Mouse (Mus musculus) cerebellum, adult 9-11 months (tissue): ENCODE results near the gene Hebp1.

ENCODE experiments used
- DNase-seq: peaks from one replicate; pipeline ENCODE4 v3.0.0; 2022

Hebp1 gene

DNA sequence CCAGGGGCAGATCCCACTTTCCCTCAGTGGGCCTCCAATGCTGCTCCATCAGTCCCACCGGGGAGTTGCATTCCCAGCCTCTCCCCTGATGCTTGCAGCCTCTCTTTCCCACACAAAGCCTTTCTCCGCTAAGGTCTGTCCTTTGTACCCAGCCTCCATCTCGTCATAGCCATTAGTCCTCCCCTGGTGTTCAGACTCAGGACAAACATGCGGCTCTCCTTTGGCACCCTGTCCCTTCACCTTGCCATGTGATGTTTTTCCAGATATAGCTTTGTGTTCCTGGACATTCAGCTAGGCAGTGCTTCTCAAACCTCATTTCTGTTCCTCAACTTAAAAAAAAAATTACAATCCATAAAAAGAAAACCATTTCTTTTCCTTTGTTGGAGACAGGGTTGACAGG, 39.3 kb downstream of the Hebp1 start:
- DNase-seq, result no peak

DNA sequence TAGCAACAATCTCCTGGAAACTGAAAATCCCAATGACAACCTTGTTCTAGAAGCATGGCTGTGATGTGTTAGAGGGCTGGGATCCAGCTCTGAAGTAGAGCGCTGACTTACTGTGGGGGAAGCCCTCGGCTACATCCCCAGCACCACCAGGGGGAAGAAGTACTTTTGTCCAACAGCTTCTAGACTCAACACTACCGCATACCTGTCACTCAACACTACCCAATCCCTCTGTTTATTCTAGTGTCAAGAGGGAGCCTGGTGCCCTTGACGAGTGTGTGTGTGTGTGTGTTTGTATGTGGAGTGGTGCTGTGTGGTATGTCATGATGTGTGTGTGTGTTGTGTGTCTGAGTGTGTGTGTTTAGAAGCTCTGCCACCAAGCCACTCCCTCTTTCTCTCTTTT, 40.3 kb downstream of the Hebp1 start:
- DNase-seq, result no peak

DNA sequence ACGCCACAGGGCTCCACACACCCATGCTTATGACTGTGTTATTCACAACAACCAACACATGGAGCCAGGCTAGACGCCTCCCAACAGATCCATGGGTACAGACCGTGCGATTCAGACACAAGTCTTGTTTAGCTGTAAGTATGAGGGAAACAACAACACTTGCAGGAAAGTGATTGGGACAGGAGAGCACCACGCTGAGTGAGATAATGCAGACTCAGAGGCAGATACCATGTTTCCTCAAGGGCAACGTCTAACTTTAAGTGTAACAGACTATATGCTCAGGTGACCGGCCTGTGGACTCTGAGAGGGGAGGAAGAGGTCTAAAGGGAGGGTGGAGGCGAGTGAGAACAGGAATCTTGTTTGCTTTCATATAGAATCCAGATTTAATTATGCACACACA, 41.2 kb downstream of the Hebp1 start:
- DNase-seq, result no peak

DNA sequence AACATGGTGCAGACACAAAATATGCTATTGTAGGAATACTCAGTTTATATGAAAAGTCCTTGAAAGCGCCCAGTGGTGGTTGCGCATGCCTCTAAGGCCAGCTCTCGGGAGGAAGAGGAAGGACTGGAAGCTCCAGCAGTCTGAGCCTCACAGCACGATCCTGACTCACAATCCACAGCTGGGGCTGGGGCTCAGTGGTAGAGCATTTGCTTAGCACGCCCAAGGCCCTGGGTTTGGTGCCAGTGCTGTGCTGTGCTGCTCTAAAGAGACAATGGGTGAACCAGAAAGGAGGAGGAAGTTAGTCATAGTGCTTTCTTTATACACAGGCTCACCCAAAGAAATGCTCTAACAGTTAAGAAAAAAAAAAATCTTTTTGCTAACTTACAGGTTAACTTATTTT, 44.1 kb downstream of the Hebp1 start:
- no peak for DNase-seq

DNA sequence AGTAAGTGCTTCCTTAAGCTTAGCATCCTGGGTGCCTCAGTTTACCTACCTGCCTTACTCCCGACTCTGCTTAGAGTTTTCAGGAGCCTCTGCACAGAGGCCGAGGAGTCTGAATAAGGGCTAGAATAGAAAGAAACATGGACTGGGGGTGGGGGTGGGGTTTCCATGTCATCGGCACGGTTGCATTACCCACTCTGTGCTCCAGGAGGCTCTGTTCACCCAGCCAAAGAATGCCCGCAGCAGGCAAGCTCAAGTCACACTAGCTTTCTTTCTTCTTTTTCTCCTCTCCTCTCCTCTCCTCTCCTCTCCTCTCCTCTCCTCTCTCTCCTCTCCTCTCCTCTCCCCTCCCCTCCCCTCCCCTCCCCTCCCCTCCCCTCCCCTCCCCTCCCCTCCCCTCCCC, 47.5 kb downstream of the Hebp1 start:
- DNase-seq, result no peak

DNA sequence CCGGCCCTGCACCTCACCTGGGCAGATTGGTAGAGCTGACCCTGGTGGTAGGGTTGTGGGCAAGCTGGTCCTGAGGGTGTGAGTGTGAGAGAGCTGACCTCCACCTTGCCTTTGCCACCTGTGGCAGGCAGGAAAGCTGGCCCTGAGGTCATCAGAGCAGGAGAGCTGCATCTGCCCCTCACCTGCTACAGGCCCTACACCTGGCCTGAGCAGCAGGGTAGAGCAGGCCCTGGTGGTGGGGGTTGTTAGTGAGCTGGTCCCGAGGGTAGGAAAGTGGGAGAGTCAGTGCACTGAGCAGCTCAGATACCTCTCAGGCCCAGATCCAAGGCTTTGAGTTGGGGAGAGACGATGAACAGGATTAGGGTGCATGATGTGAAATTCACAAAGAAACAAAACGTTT, 48.1 kb downstream of the Hebp1 start:
- DNase-seq, result no peak

DNA sequence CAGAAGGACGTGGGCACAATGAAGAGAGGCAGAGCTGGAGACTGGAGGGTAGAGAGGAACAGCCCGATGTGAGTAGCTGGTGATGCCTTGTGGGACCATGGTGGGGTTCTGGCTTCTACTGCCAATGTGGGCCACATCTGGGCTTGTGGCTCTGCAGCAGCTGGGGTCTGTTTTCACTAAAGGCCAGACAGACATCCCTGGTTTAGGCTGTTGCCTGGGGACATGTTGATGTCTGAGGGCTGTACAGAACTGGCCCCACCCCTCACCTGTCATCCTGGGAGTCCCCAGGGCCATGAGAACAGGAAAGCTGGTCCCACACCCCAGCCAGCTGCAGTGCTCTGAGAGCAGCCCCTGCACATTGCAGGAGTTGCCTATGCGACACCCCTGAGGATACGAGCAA, 48.6 kb downstream of the Hebp1 start:
- DNase-seq, result no peak

DNA sequence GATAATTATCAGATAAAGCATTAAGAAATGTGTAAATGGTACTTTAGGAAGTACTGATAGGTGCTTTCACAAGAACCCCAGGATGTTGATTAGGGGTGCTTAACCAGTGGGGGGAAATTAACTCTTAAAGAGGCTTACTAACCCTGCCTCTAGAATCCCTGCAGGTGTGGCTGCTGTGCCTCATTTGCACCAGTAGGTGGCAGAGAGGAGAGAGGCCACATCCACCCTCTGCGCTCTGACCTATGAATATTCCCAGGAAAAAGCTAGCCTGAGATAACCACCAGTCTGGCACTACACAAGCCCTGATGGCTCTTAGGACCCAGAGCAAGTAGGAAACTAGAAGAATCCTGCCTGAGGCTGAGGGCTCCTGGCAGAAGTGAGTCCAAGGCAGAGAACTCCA, 49.3 kb downstream of the Hebp1 start:
- DNase-seq, result no peak

DNA sequence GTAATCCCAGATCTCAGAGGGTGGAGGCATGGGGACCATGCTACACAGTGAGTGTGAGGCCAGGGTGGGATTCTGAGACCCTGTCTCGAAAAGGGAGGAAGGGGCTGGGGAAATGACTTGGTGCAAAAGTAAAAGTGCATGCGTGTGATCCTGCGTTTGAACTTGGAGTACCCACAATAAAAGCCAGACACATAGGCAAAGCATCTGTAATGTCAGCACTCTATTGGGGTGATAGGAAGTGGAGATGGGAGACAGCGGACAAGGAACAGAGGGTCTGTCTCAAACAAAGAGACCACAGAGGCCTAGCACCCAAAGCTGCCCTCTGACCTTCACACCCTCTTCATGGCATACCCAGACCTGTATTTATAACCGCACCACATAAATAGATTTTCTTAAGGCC, 51.8 kb downstream of the Hebp1 start:
- DNase-seq, result no peak

DNA sequence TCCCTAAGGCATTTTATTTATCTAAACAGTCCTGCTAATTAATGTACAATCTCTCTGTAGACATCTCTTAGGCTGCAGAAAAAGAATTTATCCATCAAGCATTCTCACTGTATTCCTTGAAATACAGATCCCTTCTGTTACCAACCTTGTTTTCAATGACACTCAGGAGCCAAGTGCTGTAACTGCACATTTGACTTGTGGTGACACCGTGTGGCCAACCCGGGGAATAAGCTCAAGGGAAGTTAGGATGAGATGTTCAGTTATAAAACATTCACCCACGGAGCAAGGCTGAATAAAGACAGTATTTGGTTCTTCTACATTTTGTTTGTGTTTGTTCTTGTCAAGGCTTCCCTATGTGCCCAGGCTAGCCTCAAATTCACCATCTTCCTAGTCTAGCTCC, 53.3 kb downstream of the Hebp1 start:
- DNase-seq, result no peak

DNA sequence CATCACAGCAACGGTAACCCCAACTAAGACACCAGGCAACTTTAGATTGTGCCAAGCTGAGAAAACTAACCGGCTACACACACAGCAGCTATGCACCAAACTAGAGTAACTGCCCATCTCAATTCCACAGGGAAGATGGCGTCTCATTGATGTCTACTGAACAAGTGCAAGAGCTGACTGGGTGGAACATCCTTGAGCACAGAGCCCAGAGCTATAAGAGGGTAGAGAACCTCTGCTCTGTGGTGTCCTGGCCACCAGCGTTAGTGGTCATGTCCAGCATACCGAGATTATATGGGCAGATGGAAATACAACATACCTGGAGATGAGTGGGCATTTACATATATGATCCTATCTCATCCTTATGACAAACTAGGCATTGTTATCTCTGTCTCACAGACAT, 54.7 kb downstream of the Hebp1 start:
- DNase-seq, result no peak

DNA sequence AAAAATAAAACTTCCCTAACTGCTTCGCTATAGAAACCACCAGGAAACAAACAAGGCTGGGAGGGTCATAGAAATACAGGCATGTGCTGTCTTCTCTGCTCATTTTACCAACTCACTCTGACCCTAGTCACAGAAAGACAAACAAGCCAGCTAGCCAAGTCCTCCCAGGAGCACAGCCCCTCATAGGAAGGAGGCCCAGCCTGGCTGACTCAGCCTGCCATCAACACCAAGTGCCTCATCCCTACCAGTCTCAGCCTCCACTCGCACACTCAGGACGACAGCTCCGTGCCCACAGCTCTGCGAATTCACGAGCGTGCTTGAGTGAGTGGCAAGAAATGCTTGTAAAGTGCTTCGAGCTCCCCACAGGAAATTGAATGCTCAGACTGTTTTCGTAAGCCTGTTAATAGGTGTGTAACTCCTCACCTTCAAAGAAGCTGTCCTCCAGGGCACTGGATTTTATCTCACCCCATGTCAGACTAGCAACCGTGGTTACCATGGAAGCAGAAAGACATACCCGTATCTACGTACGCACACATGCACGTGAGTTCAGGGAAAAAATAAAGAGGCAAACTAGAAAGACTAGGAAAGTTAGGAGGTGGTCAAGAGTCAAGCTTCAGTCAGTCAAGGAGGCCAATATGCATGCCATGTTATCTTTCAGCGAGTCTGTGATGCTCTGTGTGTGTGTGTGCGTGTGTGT, 56.2 kb downstream of the Hebp1 start:
- DNase-seq, result no peak

DNA sequence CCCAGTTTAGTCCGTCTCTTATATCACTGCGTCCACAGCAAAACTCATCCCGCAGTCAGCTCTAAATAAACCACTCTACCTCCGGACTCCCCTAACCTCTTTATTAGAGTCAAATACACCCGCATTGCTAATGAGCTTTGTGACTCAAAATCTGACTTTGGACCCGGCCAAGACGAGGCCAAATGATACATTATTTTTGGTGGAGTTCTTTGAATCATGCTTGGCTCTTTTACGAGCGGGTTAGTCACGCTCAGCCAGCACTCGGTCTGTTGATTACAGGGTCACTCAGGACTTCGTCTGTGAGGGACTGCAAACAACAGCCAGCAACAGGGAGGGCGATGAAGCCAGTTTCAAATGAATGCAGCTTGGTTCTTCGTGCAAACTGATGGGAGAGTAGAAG, 59.1 kb downstream of the Hebp1 start:
- no peak for DNase-seq

DNA sequence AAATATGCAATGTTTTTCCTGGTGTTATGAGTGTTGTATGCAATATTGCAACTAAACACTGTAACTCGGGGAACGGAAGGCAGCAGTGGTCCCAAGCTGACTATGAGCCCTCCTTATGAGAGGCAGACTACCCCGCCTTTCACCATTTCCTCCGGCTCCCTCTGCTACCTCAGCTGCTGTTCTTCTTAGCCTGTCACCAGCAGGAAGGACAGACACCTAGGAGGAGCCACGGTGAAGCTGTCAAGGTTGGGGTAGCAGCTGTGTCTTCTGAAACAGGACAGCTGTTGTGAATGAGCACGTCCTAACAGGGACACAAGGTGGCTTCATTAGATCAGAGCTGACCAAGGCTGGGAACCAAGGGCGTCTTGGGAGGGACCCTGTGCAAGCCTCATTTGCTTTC, 59.6 kb downstream of the Hebp1 start:
- DNase-seq, result no peak

DNA sequence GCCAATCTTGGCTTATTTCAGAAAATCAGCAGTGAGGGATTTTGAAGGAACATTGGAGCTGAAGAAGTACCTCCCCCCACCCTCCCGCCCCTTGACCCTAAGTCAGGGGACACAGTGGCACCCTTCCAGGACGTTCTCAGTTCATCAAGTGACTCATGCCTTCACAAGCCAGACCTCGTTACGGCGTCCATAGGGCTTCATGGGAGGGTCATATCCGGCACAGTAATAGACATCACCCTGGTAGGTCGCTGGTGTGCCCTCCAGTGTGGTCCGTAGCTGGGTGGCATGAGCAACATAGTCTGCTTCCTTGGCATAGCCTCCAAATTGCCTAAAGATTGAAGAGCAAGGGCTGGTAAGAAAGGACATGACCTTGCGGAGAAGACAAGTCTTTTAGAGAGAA, 60.1 kb downstream of the Hebp1 start:
- no peak for DNase-seq

DNA sequence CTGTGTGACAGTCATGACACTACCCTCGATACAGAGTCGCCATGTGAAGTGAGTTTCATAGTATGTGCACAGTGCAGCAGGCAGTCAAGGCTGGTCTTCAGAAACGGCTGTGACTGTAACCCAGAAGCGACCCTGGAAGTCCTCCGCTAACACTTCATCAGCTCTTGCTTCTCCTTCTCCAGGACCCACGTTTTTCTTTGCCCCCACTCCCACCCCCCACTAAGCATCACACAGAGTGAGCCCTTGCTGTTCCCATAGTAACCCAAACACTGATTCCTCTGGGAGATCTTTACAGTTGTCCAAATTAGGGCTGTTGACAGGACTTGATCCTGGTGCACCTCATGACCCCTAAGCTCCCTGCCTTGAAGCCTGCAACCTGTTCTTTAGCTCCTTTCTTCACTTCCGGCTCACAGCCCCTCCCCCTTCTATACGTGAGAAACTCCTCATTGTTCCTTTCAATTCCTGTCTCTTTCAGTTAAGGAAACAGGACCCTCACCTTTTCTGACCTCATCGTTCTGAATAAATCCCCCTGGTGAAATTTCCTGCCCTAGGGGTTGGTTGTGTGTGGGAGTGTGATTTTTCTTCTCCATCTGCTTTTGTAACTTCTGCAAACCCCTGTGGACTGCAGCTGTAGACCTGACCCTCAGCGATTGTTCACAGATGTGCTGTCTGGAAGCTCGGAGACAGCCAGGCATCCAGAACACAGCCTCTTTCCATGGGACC, 61.2 kb downstream of the Hebp1 start:
- DNase-seq, result no peak

DNA sequence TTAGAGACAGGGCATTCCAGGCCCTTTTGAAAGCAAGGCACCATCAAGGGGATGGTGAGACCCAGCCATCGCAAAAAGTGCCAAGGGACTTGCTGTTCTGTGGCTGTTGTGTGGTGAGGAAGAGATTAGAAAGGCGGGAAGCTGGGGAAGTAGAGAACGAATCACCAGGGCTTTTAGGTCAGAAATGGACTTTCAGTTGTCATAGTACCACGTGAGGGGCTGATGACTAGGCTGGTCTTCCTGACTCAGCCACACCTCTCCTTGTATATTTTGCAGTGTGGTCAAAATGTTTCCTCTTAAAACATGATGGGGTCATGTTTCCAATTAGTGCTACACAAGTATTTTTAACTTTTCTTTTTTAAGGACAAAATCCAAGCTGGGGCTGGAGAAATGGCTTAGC, 62.1 kb downstream of the Hebp1 start:
- DNase-seq, result no peak

DNA sequence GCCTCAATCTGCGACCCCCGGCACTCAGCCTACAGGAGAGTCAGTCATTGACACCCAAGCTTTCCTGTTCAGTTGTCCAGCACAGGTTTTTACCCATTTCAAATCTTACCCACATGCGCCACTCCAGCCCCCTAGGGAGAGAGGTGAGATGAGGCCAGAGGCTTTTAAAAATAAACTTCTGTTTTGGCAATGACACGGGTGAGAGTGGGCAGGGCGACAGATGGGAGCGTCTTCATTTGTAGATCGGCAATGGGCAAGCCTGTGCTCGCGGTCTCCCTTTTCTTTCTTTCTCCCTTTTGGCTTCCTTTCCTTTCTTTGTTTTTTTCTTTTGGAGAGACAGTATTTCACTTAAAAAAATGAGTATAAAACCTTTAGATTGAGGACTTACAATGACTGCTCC, 64.3 kb downstream of the Hebp1 start:
- DNase-seq, result no peak

DNA sequence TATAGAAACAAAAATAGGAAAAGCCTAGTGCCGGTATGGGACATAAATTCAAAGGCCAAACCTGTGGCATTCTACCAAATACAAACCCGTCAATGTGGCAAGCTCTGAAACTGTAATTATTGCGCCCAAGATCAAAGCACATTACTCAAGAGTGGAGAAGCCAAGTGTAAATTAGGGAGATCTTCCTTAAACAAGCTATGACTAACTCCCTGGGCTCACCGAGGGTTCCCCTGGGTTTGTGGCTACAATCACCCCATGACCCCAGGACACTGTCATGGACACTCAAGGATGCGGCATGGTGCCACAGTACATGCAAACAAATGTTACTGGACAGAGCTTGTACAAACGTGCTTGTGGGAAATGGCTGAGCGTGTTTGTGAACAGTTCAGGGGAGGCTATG, 64.7 kb downstream of the Hebp1 start:
- DNase-seq, result no peak

DNA sequence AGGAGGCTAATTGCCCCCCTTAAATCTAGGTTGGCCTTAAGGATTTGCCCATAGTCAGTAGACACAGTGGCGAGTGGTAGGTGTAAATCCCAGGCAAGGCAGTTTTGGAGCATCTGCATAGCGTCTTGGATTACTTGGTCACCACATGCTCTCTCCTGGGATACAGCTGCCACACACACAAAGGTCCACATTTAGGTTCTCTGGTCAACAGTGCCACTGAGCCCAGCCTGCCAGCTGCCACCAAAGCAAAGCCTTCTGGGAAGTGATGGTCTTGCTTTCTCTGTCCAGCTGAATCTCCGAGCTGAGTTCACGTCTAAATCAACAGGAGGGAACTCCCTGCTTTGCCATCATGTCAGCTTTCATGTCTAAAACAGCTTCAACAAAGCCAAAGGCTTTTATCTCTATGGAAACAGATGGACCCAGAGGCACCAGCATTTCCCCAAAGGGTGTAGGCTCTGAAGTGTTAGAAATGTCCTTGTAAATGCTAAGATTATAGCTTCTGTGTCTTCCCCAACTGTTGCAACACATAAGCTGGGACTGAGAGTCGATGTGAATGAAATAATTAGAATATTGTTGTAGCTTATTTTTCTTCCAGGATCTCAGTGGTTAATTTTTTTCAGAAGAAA, 73.0 kb downstream of the Hebp1 start:
- DNase-seq, result no peak

DNA sequence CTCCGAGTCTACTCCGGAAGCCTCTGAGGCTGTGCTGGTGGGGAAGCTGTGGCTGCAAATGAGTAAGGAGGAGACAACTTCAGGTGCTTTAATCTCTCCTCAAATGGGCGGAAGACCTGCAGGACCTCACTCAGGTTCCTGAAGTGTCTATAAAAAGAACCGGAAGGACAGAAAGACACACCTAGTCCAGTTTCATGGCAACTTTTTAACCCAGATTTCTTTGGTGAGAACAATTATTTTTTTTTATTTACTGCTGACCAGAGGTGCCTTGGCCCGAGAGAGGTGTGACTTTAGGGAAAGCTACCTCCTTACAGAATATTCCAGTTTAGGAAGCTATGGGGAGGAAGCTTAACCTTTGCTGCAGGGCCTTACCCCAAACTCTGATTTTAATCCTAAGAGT, 79.6 kb downstream of the Hebp1 start, which contains the start of gene Gprc5d:
Gprc5d (minus strand) TSS at position 101 of the 400 bp plus-strand sequence.
- DNase-seq, result no peak

DNA sequence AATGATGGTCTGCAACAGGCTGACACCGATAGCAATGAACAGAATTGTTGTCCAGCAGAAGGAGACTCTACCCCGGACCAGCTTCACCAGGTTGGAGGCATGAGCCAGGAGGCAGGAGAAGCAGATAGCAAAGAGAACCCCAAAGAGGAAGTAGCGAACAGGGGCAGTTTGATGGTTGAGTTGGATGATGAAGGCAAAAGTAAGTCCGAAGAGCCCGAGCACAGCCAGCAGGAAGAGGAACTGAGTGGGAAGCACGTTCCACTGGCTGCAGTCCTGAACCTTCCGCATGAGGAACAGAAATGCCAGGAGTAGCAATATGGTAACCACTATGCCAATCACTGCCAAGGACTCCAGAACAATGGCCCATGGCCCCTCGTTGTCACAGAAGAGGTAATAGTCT, 81.3 kb downstream of the Hebp1 start:
- DNase-seq, result no peak

DNA sequence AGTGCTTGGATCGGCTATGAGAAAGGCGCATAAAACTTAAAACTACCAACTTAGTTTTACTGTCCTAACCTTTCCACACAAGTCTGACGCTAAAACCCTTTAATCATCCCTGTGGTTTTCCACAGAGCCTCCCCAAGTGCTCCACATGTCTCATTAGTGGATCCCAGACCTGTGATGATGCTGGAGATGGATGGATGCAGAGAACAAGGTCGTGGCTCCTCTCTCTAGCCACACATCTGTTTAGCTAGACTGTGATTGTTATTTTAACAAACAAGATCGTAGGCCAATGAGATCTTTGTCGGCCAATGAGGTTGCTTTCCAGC, 84.7 kb downstream of the Hebp1 start:
- DNase-seq, result no peak

DNA sequence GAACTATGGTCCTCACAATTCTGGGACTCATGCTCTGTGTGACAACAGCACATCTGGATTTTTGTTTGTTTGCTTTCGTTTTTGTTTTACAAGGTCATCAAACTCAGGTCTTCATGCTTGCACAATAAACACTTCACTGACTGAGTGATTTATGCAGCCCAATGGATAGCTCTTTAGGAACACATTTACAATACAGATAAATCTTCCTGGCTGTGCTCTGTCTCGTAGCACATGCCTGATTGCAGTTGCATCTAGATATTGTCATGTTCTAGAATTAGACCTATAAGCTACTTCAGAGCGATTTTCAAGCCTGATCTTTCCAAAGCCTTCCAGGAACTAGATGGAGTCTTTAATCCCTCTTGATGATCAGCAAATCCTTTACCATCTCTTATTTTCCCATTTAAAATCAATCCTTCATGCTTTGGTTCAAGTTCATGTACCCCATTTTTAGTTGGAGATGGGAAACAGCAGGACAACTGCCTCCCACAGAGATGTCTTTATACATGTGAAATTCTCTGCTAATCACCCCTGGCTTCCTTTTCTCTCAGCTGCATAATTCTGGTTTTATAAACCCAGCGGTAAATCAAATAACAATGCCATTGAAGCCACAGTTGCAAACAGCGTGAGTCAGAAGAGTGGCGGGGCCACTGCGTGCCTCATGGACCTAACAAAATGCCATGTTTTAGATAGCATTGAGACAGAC, 85.3 kb downstream of the Hebp1 start:
- DNase-seq, result no peak
